Mouse (Mus musculus) forebrain, embryonic 11.5 days (tissue): ENCODE results near the gene Npb. TPM values are rescaled to one million over a fixed set of nuclear protein-coding genes. Genes with fewer than 3 reads are reported as not detected.
"Not testable (repeated sequence)": the region's sequence is repeated elsewhere in the genome, so short reads cannot be mapped to it uniquely, and the experiment has no call there.

ENCODE experiments used
- ATAC-seq: fragments of 200-750 bp; cut with Nextera tagmentation; replicated peaks from 2 replicates; pipeline ENCODE4 v1.8.0; 2017; ENCODE audit warnings: moderate TSS enrichment; ENCODE audit not compliant: low FRiP score
- DNase-seq: peaks from one replicate; pipeline ENCODE4 v3.0.0-alpha.2; 2017; ENCODE audit warnings: low spot score
- H3K27ac ChIP-seq: fragments of 300-500 bp; sonication (generic); 2 replicates; pipeline ENCODE4 v1.5.1; 2014; ENCODE audit warnings: low read depth, low read length
- H3K27me3 ChIP-seq: fragments of 300-500 bp; sonication (generic); 2 replicates; pipeline ENCODE4 v1.6.1; 2014; ENCODE audit warnings: mild to moderate bottlenecking, low read length, mixed read lengths; ENCODE audit not compliant: control insufficient read depth, insufficient read depth
- H3K36me3 ChIP-seq: fragments of 300-500 bp; sonication (generic); 2 replicates; pipeline ENCODE4 v1.6.1; 2014; ENCODE audit warnings: mild to moderate bottlenecking, low read length, moderate library complexity, mixed read lengths; ENCODE audit not compliant: control insufficient read depth, insufficient read depth
- H3K4me1 ChIP-seq: fragments of 300-500 bp; sonication (generic); replicated peaks from 2 replicates; pipeline ENCODE4 v1.6.1; 2014; ENCODE audit warnings: low read length, mixed read lengths; ENCODE audit not compliant: control insufficient read depth, insufficient read depth
- H3K4me2 ChIP-seq: fragments of 300-500 bp; sonication (generic); 2 replicates; pipeline ENCODE4 v1.6.1; 2014; ENCODE audit warnings: low read depth, mild to moderate bottlenecking, low read length, moderate library complexity, mixed read lengths; ENCODE audit not compliant: severe bottlenecking
- H3K4me3 ChIP-seq: fragments of 300-500 bp; sonication (generic); 2 replicates; pipeline ENCODE4 v1.5.1; 2014; ENCODE audit warnings: low read depth, low read length
- H3K9ac ChIP-seq: fragments of 300-500 bp; sonication (generic); 2 replicates; pipeline ENCODE4 v1.6.1; 2014; ENCODE audit warnings: low read length
- H3K9me3 ChIP-seq: fragments of 300-500 bp; sonication (generic); 2 replicates; pipeline ENCODE4 v1.6.1; 2016; ENCODE audit warnings: low read length, mixed read lengths; ENCODE audit not compliant: control insufficient read depth
- WGBS: fragments of 180-500 bp; shearing (Covaris S2); extraction: QIAGEN DNeasy Blood & Tissue Kit; methylation state at CpG from one replicate; pipeline ENCODE4 v1.1.7; 2014; 5-methylcytosine and 5-hydroxymethylcytosine counted together
- polyA plus RNA-seq: library from polyadenylated mRNA; unstranded; fragments of >200 nt; fragmentation: Nextera tagmentation; extraction: Ambion mirVana; gene quantifications from 2 replicates; pipeline ENCODE4 v1.2.1, GENCODE M21; 2014

Npb gene
- polyA plus RNA-seq, 1 experiment from 2014 or later = not detected

GRCm38 (mm10) chr11:120582982-120583293 lies 25.3 kb upstream of the Npb start:
- ATAC-seq, H3K9ac ChIP-seq, H3K27me3 ChIP-seq, DNase-seq, H3K9me3 ChIP-seq, H3K4me2 ChIP-seq, H3K27ac ChIP-seq, H3K4me3 ChIP-seq: not testable (repeated sequence)
- Histone ChIP-seq H3K4me1 (peaks cover 10% of the 10 kb centered on the region), H3K36me3 (peaks cover 30% of the 10 kb centered on the region)
- 81% methylated on average over 2 of the region's 2 CpGs for WGBS

GRCm38 (mm10) chr11:120583937-120584336 lies 24.3 kb upstream of the Npb start:
- WGBS = 94% methylated on average over 1 of the region's 1 CpGs
- Histone ChIP-seq H3K27ac (no peak overlapping the region), H3K4me1 (peaks cover 10% of the 10 kb centered on the region), H3K9ac (no peak overlapping the region), H3K9me3 (peaks cover 3% of the 10 kb centered on the region; the same call in 1 of the 2 replicates), H3K27me3 (no peaks in the 10 kb centered on the region), H3K4me2 (no peak overlapping the region), H3K36me3 (peaks cover 29% of the 10 kb centered on the region), H3K4me3 (no peak overlapping the region)
- ATAC-seq = no peak
- no peak for DNase-seq

- WGBS = 91% methylated on average over 6 of the region's 6 CpGs
- no peak overlapping the region for H3K9ac ChIP-seq
- DNase-seq = no peak
- peaks cover 3% of the 10 kb centered on the region; the same call in 1 of the 2 replicates for H3K9me3 ChIP-seq
- no peaks in the 10 kb centered on the region for H3K4me1 ChIP-seq
- no peak overlapping the region for H3K4me2 ChIP-seq
- no peak overlapping the region for H3K27ac ChIP-seq
- ATAC-seq = no peak
- peaks cover 38% of the 10 kb centered on the region for H3K36me3 ChIP-seq
- no peaks in the 10 kb centered on the region for H3K27me3 ChIP-seq
- H3K4me3 ChIP-seq = no peak overlapping the region
Measured at GRCm38 (mm10) chr11:120588531-120588930, 19.7 kb upstream of the Npb start.

- ATAC-seq (no peak; the same call in 1 of the 2 replicates), DNase-seq (peak; percentile 67)
- Histone ChIP-seq H3K4me1 (peaks cover 12% of the 10 kb centered on the region; the same call in 1 of the 2 replicates), H3K27me3 (no peaks in the 10 kb centered on the region), H3K36me3 (peaks cover 31% of the 10 kb centered on the region), H3K27ac (peak overlapping the region; percentile 74), H3K9me3 (no peaks in the 10 kb centered on the region), H3K4me3 (peak overlapping the region; percentile 100), H3K4me2 (peak overlapping the region; percentile 99), H3K9ac (peak overlapping the region; percentile 98)
- WGBS = 5% methylated on average over 93 of the region's 99 CpGs
Measured at GRCm38 (mm10) chr11:120597240-120598235, 10.7 kb upstream of the Npb start.

- Histone ChIP-seq H3K9ac (peak within 1 kb of the TSS; percentile 98), H3K4me3 (peak within 1 kb of the TSS; percentile 100), H3K27me3 (no peaks in the 10 kb centered on the region), H3K36me3 (peaks cover 28% of the 10 kb centered on the region), H3K4me2 (peak within 1 kb of the TSS; percentile 99), H3K27ac (peak within 1 kb of the TSS; percentile 74), H3K9me3 (no peaks in the 10 kb centered on the region), H3K4me1 (peaks cover 12% of the 10 kb centered on the region; the same call in 1 of the 2 replicates)
- peak; percentile 98 for ATAC-seq
- DNase-seq = peak; percentile 97
- WGBS = under 1% methylated on average over 76 of the region's 88 CpGs
Measured at GRCm38 (mm10) chr11:120598283-120598989, 9.8 kb upstream of the Npb start, which contains the start of the genes Alyref and Anapc11. Gene Alyref, minus strand, starts transcription at chr11:120598365. Gene Anapc11, plus strand, starts transcription at chr11:120598421.

GRCm38 (mm10) chr11:120598990-120599549 lies 9.2 kb upstream of the Npb start:
- no peaks in the 10 kb centered on the region for H3K9me3 ChIP-seq
- H3K36me3 ChIP-seq = peaks cover 22% of the 10 kb centered on the region; the same call in 1 of the 2 replicates
- 53% methylated on average over 17 of the region's 17 CpGs for WGBS
- H3K4me2 ChIP-seq = peak overlapping the region; percentile 99
- H3K4me1 ChIP-seq = peaks cover 12% of the 10 kb centered on the region; the same call in 1 of the 2 replicates
- ATAC-seq = 0 out of 2 replicates have a peak, but pooled peaks have one; percentile 14
- peak overlapping the region; percentile 71; the same call in 1 of the 2 replicates for H3K27ac ChIP-seq
- H3K27me3 ChIP-seq = no peaks in the 10 kb centered on the region
- H3K9ac ChIP-seq = peak overlapping the region; percentile 75
- no peak for DNase-seq
- H3K4me3 ChIP-seq = peak overlapping the region; percentile 100

GRCm38 (mm10) chr11:120600716-120601115 lies 7.6 kb upstream of the Npb start:
- Histone ChIP-seq H3K4me1 (peaks cover 12% of the 10 kb centered on the region; the same call in 1 of the 2 replicates), H3K27ac (no peak overlapping the region), H3K36me3 (peaks cover 15% of the 10 kb centered on the region; the same call in 1 of the 2 replicates), H3K9me3 (no peaks in the 10 kb centered on the region), H3K4me2 (no peak overlapping the region), H3K4me3 (no peak overlapping the region), H3K27me3 (no peaks in the 10 kb centered on the region), H3K9ac (no peak overlapping the region)
- DNase-seq = no peak
- WGBS = 98% methylated on average over 3 of the region's 3 CpGs
- no peak for ATAC-seq

GRCm38 (mm10) chr11:120603545-120603944 lies 4.7 kb upstream of the Npb start:
- Histone ChIP-seq H3K4me3 (no peak overlapping the region), H3K4me2 (no peak overlapping the region)

More at GRCm38 (mm10) chr11:120603545-120603944, 4.7 kb upstream of the Npb start:
- no peak overlapping the region for H3K9ac ChIP-seq
- no peaks in the 10 kb centered on the region for H3K9me3 ChIP-seq
- H3K27ac ChIP-seq = no peak overlapping the region
- H3K27me3 ChIP-seq = no peaks in the 10 kb centered on the region
- no peak for ATAC-seq
- DNase-seq = no peak
- H3K4me1 ChIP-seq = peaks cover 6% of the 10 kb centered on the region; the same call in 1 of the 2 replicates
- H3K36me3 ChIP-seq = peaks cover 6% of the 10 kb centered on the region; the same call in 1 of the 2 replicates
- 88% methylated on average over 2 of the region's 2 CpGs for WGBS
